Mouse (Mus musculus) ovary, adult 18-20 months (tissue): ENCODE data around the gene Prss33.

ENCODE experiments used
- DNase-seq: peaks from one replicate; pipeline ENCODE4 v3.0.0; 2022; ENCODE audit warnings: low spot score, mixed read lengths

The Prss33 gene

GRCm38 (mm10) chr17:23825591-23825990 is 10.3 kb downstream of the Prss33 start:
- no peak for DNase-seq

GRCm38 (mm10) chr17:23823614-23824013 is 12.2 kb downstream of the Prss33 start:
- no peak for DNase-seq

GRCm38 (mm10) chr17:23823018-23823417 is 12.8 kb downstream of the Prss33 start:
- DNase-seq, result no peak

GRCm38 (mm10) chr17:23822094-23822493 is 13.8 kb downstream of the Prss33 start:
- no peak for DNase-seq

GRCm38 (mm10) chr17:23820731-23821130 is 15.1 kb downstream of the Prss33 start:
- no peak for DNase-seq

- no peak for DNase-seq
Measured at GRCm38 (mm10) chr17:23819235-23819634, 16.6 kb downstream of the Prss33 start.

- no peak for DNase-seq
Measured at GRCm38 (mm10) chr17:23818579-23818978, 17.3 kb downstream of the Prss33 start.

GRCm38 (mm10) chr17:23815641-23816040 is 20.2 kb downstream of the Prss33 start:
- DNase-seq, result no peak

GRCm38 (mm10) chr17:23807918-23808317 is 27.9 kb downstream of the Prss33 start:
- no peak for DNase-seq

GRCm38 (mm10) chr17:23806867-23807266 is 29.0 kb downstream of the Prss33 start:
- no peak for DNase-seq

- no peak for DNase-seq
Measured at GRCm38 (mm10) chr17:23804426-23805085, 31.3 kb downstream of the Prss33 start.

- DNase-seq, result peak; percentile 73
Measured at GRCm38 (mm10) chr17:23803366-23804041, 32.4 kb downstream of the Prss33 start.

- DNase-seq, result peak; percentile 99
Measured at GRCm38 (mm10) chr17:23802746-23803365, 33.0 kb downstream of the Prss33 start.

- DNase-seq, result no peak
Measured at GRCm38 (mm10) chr17:23801627-23802026, 34.2 kb downstream of the Prss33 start.

GRCm38 (mm10) chr17:23797316-23797715 is 38.5 kb downstream of the Prss33 start:
- DNase-seq, result no peak

GRCm38 (mm10) chr17:23795323-23795722 is 40.5 kb downstream of the Prss33 start:
- no peak for DNase-seq

- no peak for DNase-seq
Measured at GRCm38 (mm10) chr17:23791079-23791357, 44.8 kb downstream of the Prss33 start.

GRCm38 (mm10) chr17:23790269-23791078 is 45.4 kb downstream of the Prss33 start, which contains the start of gene Srrm2:
TSS of gene Srrm2 (plus strand) at chr17:23790532.
- DNase-seq, result peak; percentile 53

- DNase-seq, result no peak
Measured at GRCm38 (mm10) chr17:23789749-23790268, 46.0 kb downstream of the Prss33 start.

GRCm38 (mm10) chr17:23788973-23789372 is 46.9 kb downstream of the Prss33 start:
- no peak for DNase-seq

- DNase-seq, result no peak
Measured at GRCm38 (mm10) chr17:23786510-23786931, 49.3 kb downstream of the Prss33 start.
